Mouse (Mus musculus): ENCODE data around the gene Ky. TPM values are rescaled to one million over a fixed set of nuclear protein-coding genes. Genes with fewer than 3 reads are reported as not detected.

Ky gene
- 0.05 and 0.10 TPM in 2 replicates for polyA plus RNA-seq (2015; fragmentation: Nextera tagmentation; extraction: Ambion mirVana)

- Histone ChIP-seq H3K4me3 (replicated peaks) (peak within 1 kb of the TSS; percentile 37), H3K27me3 (replicated peaks) (peaks cover 22% of the 10 kb centered on the region), H3K27ac (no peak within 1 kb of the TSS), H3K9ac (no peak within 1 kb of the TSS), H3K4me1 (peaks cover 7% of the 10 kb centered on the region), H3K4me2 (peak within 1 kb of the TSS; percentile 86), H3K36me3 (no peaks in the 10 kb centered on the region), H3K9me3 (no peaks in the 10 kb centered on the region)
- ATAC-seq (ENCODE audit: insufficient read depth, low FRiP score, low read depth): no peak
- WGBS: 1% methylated on average over 59 of the region's 63 CpGs
These were observed at the start of gene Ky for GRCm38 (mm10) chr9:102505700-102506585. Gene Ky (plus strand): TSS chr9:102505750.

- Histone ChIP-seq H3K4me1 (no peaks in the 10 kb centered on the region), H3K36me3 (no peaks in the 10 kb centered on the region), H3K4me3 (replicated peaks) (no peak overlapping the region), H3K4me2 (no peak overlapping the region), H3K9ac (no peak overlapping the region), H3K9me3 (no peaks in the 10 kb centered on the region), H3K27ac (no peak overlapping the region), H3K27me3 (replicated peaks) (no peaks in the 10 kb centered on the region)
- ATAC-seq (ENCODE audit: insufficient read depth, low FRiP score, low read depth): no peak
- WGBS: 85% methylated on average over 10 of the region's 10 CpGs
These were observed 43.3 kb upstream of the Ky start for GRCm38 (mm10) chr9:102462251-102462650.

- Histone ChIP-seq H3K9me3 (no peaks in the 10 kb centered on the region), H3K27me3 (replicated peaks) (no peaks in the 10 kb centered on the region), H3K27ac (no peak overlapping the region), H3K4me2 (no peak overlapping the region), H3K9ac (no peak overlapping the region), H3K36me3 (no peaks in the 10 kb centered on the region), H3K4me1 (no peaks in the 10 kb centered on the region), H3K4me3 (replicated peaks) (no peak overlapping the region)
- 70% methylated on average over 3 of the region's 3 CpGs for WGBS
- no peak for ATAC-seq (ENCODE audit: insufficient read depth, low FRiP score, low read depth)
These were observed 40.5 kb upstream of the Ky start for GRCm38 (mm10) chr9:102465044-102465443.

DNA sequence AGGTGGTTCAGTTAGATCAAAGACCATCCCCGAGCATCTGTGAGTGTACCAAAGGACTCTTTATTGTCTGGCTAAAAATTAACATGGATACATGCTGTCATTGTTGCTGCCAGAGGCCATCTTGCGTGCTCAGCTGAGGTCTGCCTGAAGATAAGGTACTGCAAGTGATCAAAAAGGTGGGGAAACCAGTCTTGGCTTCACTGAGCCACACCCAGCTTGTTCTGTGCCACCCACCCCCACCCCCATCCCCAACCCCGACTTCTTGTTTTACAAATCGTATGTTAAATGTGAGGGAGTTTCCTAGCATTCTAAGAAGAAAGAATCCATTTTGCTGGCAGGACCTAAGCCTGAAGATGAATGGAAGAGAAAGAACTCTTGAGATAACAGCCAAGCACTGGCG, 39.8 kb upstream of the Ky start:
- no peak overlapping the region for H3K4me3 ChIP-seq (replicated peaks)
- H3K27me3 ChIP-seq (replicated peaks): no peaks in the 10 kb centered on the region
- WGBS: 51% methylated on average over 5 of the region's 5 CpGs
- H3K36me3 ChIP-seq: no peaks in the 10 kb centered on the region
- ATAC-seq (ENCODE audit: insufficient read depth, low FRiP score, low read depth): no peak
- H3K9ac ChIP-seq: no peak overlapping the region
- H3K4me1 ChIP-seq: no peaks in the 10 kb centered on the region
- no peak overlapping the region for H3K4me2 ChIP-seq
- H3K9me3 ChIP-seq: no peaks in the 10 kb centered on the region
- H3K27ac ChIP-seq: no peak overlapping the region

- Histone ChIP-seq H3K4me2 (no peak overlapping the region), H3K9ac (no peak overlapping the region), H3K27ac (0 out of 2 replicates have a peak overlapping the region, but pooled peaks have one; percentile 11), H3K9me3 (no peaks in the 10 kb centered on the region), H3K36me3 (no peaks in the 10 kb centered on the region), H3K4me3 (replicated peaks) (no peak overlapping the region), H3K27me3 (replicated peaks) (no peaks in the 10 kb centered on the region), H3K4me1 (no peaks in the 10 kb centered on the region)
- peak; percentile 65; the same call in 1 of the 2 replicates for ATAC-seq (ENCODE audit: insufficient read depth, low FRiP score, low read depth)
- 65% methylated on average over 2 of the region's 2 CpGs for WGBS
These were observed 35.3 kb upstream of the Ky start for GRCm38 (mm10) chr9:102470076-102470819.

- 79% methylated on average over 6 of the region's 6 CpGs for WGBS
- H3K4me2 ChIP-seq: no peak overlapping the region
- no peak overlapping the region for H3K4me3 ChIP-seq (replicated peaks)
- H3K9ac ChIP-seq: no peak overlapping the region
- H3K4me1 ChIP-seq: no peaks in the 10 kb centered on the region
- H3K36me3 ChIP-seq: no peaks in the 10 kb centered on the region
- no peaks in the 10 kb centered on the region for H3K27me3 ChIP-seq (replicated peaks)
- ATAC-seq (ENCODE audit: insufficient read depth, low FRiP score, low read depth): no peak
- no peak overlapping the region for H3K27ac ChIP-seq
- H3K9me3 ChIP-seq: no peaks in the 10 kb centered on the region
These were observed 27.6 kb upstream of the Ky start for GRCm38 (mm10) chr9:102477767-102478450.

DNA sequence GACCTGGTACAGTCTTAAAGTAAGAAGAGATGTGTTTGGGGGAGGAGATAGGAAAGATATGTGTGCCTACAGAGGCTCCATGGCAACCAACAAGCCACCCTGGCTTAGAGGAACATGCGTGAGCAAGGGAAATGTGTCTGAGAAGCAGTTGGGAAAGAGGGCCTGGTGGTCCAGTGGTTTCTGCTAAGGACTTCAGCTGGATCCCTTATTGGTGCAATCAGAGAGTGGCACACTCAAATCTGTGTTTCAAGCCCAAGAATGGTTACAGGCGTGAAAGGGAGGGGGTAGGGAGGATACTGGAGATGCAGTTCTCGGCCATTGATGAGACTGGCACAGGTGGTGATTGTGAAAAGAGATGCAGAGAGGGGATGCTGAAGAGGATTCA, 27.1 kb upstream of the Ky start:
- H3K4me2 ChIP-seq: no peak overlapping the region
- no peaks in the 10 kb centered on the region for H3K9me3 ChIP-seq
- H3K36me3 ChIP-seq: no peaks in the 10 kb centered on the region
- ATAC-seq (ENCODE audit: insufficient read depth, low FRiP score, low read depth): no peak
- no peak overlapping the region for H3K4me3 ChIP-seq (replicated peaks)
- H3K4me1 ChIP-seq: no peaks in the 10 kb centered on the region
- H3K27me3 ChIP-seq (replicated peaks): no peaks in the 10 kb centered on the region
- H3K27ac ChIP-seq: no peak overlapping the region
- no peak overlapping the region for H3K9ac ChIP-seq
- 87% methylated on average over 3 of the region's 3 CpGs for WGBS

DNA sequence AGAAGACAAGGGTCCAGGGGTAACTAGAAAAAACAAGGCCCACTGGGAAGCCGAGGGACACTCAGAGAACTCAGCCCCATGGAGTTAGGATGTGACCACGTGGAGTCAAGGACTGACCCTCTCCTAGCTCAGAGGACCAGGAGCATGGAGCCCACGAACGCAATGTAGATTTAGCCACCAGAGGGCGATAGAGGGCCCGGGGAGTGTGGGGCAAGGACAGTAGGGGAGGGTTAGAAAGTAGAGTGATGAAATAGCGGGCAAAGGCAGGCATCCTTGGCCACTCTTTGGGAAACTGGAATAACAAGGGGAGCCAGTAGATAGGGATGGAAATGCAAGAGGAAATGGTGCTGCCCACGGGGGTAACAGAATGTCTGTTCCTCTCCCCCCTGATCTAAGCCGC, 26.5 kb upstream of the Ky start:
- H3K9me3 ChIP-seq: no peaks in the 10 kb centered on the region
- WGBS: 39% methylated on average over 9 of the region's 9 CpGs
- H3K4me3 ChIP-seq (replicated peaks): no peak overlapping the region
- H3K9ac ChIP-seq: no peak overlapping the region
- H3K4me2 ChIP-seq: no peak overlapping the region
- no peaks in the 10 kb centered on the region for H3K27me3 ChIP-seq (replicated peaks)
- H3K27ac ChIP-seq: no peak overlapping the region
- no peaks in the 10 kb centered on the region for H3K4me1 ChIP-seq
- H3K36me3 ChIP-seq: no peaks in the 10 kb centered on the region
- no peak for ATAC-seq (ENCODE audit: insufficient read depth, low FRiP score, low read depth)

DNA sequence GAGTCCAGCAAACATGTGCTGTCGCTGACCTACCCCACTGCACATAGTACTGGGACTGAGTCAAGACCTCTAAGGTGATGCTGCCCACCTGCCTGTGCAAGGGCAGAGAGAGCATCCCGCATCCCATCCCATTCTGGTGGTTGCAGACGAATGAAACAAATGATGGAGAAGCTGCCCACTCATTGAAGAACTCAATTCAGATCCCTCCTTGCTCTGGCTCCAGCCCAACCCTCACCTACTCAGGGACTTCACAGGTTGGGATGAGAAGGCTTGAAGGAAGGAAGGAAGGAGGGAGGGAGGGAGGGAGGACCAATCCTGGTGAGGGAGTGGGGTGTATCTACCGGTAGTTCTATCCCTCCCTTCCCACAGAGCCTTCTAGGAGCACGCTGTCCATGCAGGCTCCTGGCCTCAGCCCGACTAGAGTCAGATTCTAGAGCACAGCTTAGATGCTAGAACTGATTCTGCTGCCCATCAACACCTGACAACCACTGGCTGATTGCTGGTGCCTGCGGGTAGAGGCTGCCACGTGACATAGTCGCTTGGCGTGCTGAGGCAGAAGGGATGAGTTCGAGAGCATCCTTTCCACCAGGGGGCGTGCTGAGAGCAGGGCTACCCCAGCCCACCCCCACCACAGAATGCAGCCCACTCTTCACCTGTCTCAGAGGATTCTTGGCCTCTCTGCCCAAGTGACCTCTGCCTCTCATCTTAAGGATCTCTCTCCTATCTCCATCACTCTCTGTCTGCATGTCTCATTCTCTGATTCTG, 13.3 kb upstream of the Ky start:
- H3K4me1 ChIP-seq: no peaks in the 10 kb centered on the region
- WGBS: 37% methylated on average over 12 of the region's 12 CpGs

DNA sequence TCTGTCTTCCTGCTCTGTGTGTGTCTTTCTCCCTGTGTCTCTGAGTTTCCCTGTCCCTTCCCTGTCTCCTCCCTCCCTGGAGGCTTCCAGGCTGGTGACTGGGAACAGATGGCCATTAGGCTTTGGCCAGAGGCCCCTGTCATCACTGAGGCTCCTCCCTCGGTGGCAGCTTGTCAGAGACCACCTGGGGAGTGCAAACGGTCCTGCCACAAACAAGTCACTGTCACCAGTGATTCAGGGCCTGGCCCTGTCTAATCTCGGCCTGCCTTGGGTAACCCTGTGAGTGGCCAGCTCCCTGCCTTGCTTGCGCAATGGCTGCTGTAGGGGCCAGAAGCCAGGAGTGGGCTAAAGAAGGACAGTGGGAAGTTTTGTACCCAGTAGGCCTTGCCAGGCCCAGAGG, 12.5 kb upstream of the Ky start:
- no peaks in the 10 kb centered on the region for H3K36me3 ChIP-seq
- ATAC-seq (ENCODE audit: insufficient read depth, low FRiP score, low read depth): no peak
- no peaks in the 10 kb centered on the region for H3K4me1 ChIP-seq
- H3K9ac ChIP-seq: no peak overlapping the region
- no peaks in the 10 kb centered on the region for H3K9me3 ChIP-seq
- H3K27me3 ChIP-seq (replicated peaks): no peaks in the 10 kb centered on the region
- WGBS: 38% methylated on average over 4 of the region's 4 CpGs
- no peak overlapping the region for H3K4me3 ChIP-seq (replicated peaks)
- no peak overlapping the region for H3K27ac ChIP-seq
- H3K4me2 ChIP-seq: no peak overlapping the region

More for the DNA sequence above, 13.3 kb upstream of the Ky start:
- no peak for ATAC-seq (ENCODE audit: insufficient read depth, low FRiP score, low read depth)
- H3K27me3 ChIP-seq (replicated peaks): no peaks in the 10 kb centered on the region
- H3K4me2 ChIP-seq: no peak overlapping the region
- no peaks in the 10 kb centered on the region for H3K36me3 ChIP-seq
- no peak overlapping the region for H3K4me3 ChIP-seq (replicated peaks)
- H3K9ac ChIP-seq: no peak overlapping the region
- H3K27ac ChIP-seq: no peak overlapping the region
- H3K9me3 ChIP-seq: no peaks in the 10 kb centered on the region

DNA sequence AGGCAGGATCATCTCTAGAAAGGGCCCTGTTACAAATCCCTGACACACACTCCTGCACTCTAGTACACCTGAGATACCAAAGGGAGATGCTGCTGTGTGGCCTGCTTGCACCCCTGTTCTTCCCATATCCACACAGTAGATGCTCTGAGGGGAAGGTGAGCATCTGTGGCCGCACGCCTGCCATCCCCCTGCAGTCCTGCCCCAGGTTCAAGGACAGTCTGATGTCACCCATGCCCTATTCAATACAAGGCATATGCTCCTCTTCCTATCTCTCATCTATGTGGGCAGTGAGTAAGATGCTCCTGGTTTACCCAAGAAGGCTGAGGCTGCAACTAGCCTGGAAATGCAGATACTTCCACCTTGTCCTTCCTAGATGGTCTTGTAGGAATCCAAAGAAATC, 11.6 kb upstream of the Ky start:
- Histone ChIP-seq H3K27ac (no peak overlapping the region), H3K36me3 (no peaks in the 10 kb centered on the region), H3K9me3 (no peaks in the 10 kb centered on the region), H3K4me2 (no peak overlapping the region), H3K9ac (no peak overlapping the region), H3K4me3 (replicated peaks) (no peak overlapping the region), H3K4me1 (no peaks in the 10 kb centered on the region), H3K27me3 (replicated peaks) (no peaks in the 10 kb centered on the region)
- WGBS: 80% methylated on average over 2 of the region's 2 CpGs
- no peak for ATAC-seq (ENCODE audit: insufficient read depth, low FRiP score, low read depth)

Data from stomach, embryonic 15.5 days (tissue).